Mouse (Mus musculus) ES-Bruce4 (cell line): ENCODE data around the gene Hnrnpa3. TPM values are rescaled to one million over a fixed set of nuclear protein-coding genes. Genes with fewer than 3 reads are reported as not detected.

ENCODE experiments used
- H3K27ac ChIP-seq: 2 replicates; pipeline ENCODE4 v1.5.1; 2012; ENCODE audit warnings: low read length, inconsistent platforms; ENCODE audit not compliant: insufficient read depth
- H3K27me3 ChIP-seq: 2 replicates; pipeline ENCODE4 v1.6.1; 2012; ENCODE audit warnings: mild to moderate bottlenecking, low read length, inconsistent platforms; ENCODE audit not compliant: control insufficient read depth, poor library complexity, insufficient read depth, severe bottlenecking
- H3K36me3 ChIP-seq: 2 replicates; pipeline ENCODE4 v1.6.1; 2012; ENCODE audit warnings: inconsistent platforms, mild to moderate bottlenecking, low read length, moderate library complexity; ENCODE audit not compliant: control insufficient read depth, poor library complexity, insufficient read depth, severe bottlenecking
- H3K4me1 ChIP-seq: one replicate; pipeline ENCODE4 v1.8.1; 2011; ENCODE audit warnings: low read length; ENCODE audit not compliant: control insufficient read depth, insufficient read depth
- H3K4me3 ChIP-seq: 2 replicates; pipeline ENCODE4 v1.5.1; 2011; ENCODE audit warnings: low read depth, mild to moderate bottlenecking, low read length
- H3K9ac ChIP-seq: 2 replicates; pipeline ENCODE4 v1.6.1; 2012; ENCODE audit warnings: low read depth, mild to moderate bottlenecking, inconsistent platforms; ENCODE audit not compliant: poor library complexity, severe bottlenecking
- H3K9me3 ChIP-seq: replicated peaks from 2 replicates; pipeline ENCODE4 v1.6.1; 2012; ENCODE audit warnings: mild to moderate bottlenecking, low read length, inconsistent platforms; ENCODE audit not compliant: control insufficient read depth, poor library complexity, insufficient read depth, severe bottlenecking
- CTCF ChIP-seq: IDR thresholded peaks from one replicate; pipeline ENCODE4 v1.8.1; 2011; ENCODE audit warnings: low read depth, low read length
- EP300 ChIP-seq: IDR thresholded peaks from 2 replicates; pipeline ENCODE4 v1.6.1; 2011; ENCODE audit warnings: low read depth, low read length; ENCODE audit not compliant: insufficient read depth
- POLR2A ChIP-seq: IDR thresholded peaks from one replicate; pipeline ENCODE4 v1.8.1; 2011; ENCODE audit warnings: low read length; ENCODE audit not compliant: insufficient read depth
- polyA plus RNA-seq: library from polyadenylated mRNA; stranded (reverse); fragments of >200 nt; gene quantifications from 2 replicates; pipeline ENCODE4 v1.2.4, GENCODE M21; 2011; ENCODE audit warnings: low read depth; ENCODE audit not compliant: missing spikeins, insufficient read depth, insufficient read length

Gene Hnrnpa3
- polyA plus RNA-seq, 1 experiment = 839 TPM

GRCm38 (mm10) chr2:75679947-75680346 is 20.9 kb downstream of the Hnrnpa3 start:
- Histone ChIP-seq H3K4me3 (no peak overlapping the region), H3K27me3 (no peaks in the 10 kb centered on the region), H3K36me3 (peaks cover 31% of the 10 kb centered on the region), H3K9ac (peak overlapping the region; percentile 51; the same call in 1 of the 2 replicates), H3K27ac (peak overlapping the region; percentile 11; the same call in 1 of the 2 replicates), H3K9me3 (no peaks in the 10 kb centered on the region), H3K4me1 (no peaks in the 10 kb centered on the region)
- TF ChIP-seq EP300 = no peak
- TF ChIP-seq POLR2A = no peak
- TF ChIP-seq CTCF = no peak

DNA sequence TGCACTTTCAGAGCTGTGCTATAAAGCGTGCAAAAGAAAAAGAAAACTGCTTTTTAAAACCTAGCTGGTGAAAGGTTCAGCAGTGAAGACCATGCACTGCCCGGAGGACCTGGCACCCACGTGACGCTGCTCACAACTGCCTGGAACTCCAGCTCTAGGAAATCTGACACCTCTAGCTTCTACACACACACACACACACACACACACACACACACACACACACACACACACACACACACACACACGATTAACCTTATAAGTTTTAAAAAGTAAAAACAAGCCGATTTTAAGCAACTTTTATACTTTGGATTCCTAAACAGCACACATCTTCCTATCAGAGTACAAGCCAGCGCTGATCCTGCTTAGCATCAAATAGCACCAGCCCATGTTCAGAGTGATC is 22.4 kb downstream of the Hnrnpa3 start:
- Histone ChIP-seq H3K9ac (peak overlapping the region; percentile 38), H3K27ac (peak overlapping the region; percentile 100), H3K9me3 (no peaks in the 10 kb centered on the region), H3K4me3 (peak overlapping the region; percentile 36; the same call in 1 of the 2 replicates), H3K36me3 (peaks cover 22% of the 10 kb centered on the region), H3K27me3 (no peaks in the 10 kb centered on the region), H3K4me1 (no peaks in the 10 kb centered on the region)
- TF ChIP-seq CTCF = no peak
- peak; percentile 34; the same call in 1 of the 2 replicates for TF ChIP-seq EP300

DNA sequence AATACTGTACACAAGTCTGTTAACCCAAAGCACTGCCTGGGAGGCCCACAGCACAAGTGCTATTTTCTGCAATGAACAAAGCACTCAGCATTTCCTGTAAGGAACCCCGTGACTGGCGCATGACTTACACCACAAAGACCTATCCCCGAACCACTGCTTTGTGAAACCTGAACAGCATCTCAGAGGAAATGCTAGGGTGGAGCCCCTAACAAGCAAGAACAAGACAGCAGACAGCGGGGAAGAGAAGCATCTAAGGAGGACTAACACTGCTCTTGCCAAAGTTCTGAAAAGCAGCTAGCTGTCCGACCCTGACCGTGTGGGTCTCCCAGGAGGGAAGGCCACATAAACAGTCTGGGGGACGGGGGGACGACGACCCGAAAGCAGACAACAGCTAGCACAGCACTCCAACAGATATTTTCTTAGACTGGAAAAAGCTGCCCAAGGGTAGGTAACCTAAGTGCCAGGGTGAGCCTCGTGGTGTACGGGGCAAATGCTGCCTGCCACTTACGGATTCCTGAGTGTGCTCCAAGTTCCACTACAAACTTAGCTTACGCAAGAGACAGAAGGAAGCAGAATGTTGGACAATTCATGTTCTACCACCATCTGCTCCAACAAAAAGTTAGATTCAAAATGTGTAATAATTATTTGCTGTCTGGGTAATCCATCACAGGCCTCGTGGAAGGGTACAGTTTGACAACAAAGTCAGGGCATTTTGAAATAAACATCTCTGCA is 24.1 kb downstream of the Hnrnpa3 start:
- H3K36me3 ChIP-seq = peaks cover 11% of the 10 kb centered on the region
- peak overlapping the region; percentile 38 for H3K9ac ChIP-seq
- peak overlapping the region; percentile 100 for H3K27ac ChIP-seq
- no peaks in the 10 kb centered on the region for H3K27me3 ChIP-seq
- peak overlapping the region; percentile 44 for H3K4me3 ChIP-seq
- H3K9me3 ChIP-seq = no peaks in the 10 kb centered on the region
- H3K4me1 ChIP-seq = no peaks in the 10 kb centered on the region
- TF ChIP-seq EP300 = peak; percentile 90
- no peak for TF ChIP-seq POLR2A
- TF ChIP-seq CTCF = no peak

DNA sequence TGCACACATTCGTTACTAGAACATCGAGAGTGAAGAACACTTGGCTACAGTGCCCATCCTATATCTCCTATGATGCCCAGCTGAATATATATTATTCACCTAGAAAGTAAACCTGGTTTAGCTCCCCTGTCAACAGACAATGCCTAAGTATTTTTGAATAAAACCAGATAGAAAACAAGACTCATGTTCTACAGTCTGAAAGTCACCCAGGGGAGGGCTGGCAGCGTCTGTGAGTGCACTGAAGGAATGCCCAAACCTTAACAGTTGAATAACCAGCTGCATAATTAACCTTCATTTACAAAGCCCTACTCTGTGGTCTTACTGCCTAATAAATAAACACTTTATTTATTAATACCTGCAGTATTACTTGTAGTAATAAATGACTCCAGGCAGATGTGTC is 25.5 kb downstream of the Hnrnpa3 start:
- peaks cover 2% of the 10 kb centered on the region for H3K4me1 ChIP-seq
- TF ChIP-seq CTCF (no peak), POLR2A (no peak), EP300 (no peak)
- H3K27ac ChIP-seq = peak overlapping the region; percentile 87
- H3K27me3 ChIP-seq = no peaks in the 10 kb centered on the region
- H3K9ac ChIP-seq = peak overlapping the region; percentile 16; the same call in 1 of the 2 replicates
- H3K9me3 ChIP-seq = no peaks in the 10 kb centered on the region
- H3K36me3 ChIP-seq = no peaks in the 10 kb centered on the region
- H3K4me3 ChIP-seq = peak overlapping the region; percentile 40; the same call in 1 of the 2 replicates

- peak overlapping the region; percentile 26; the same call in 1 of the 2 replicates for H3K9ac ChIP-seq
- no peaks in the 10 kb centered on the region for H3K9me3 ChIP-seq
- no peaks in the 10 kb centered on the region for H3K36me3 ChIP-seq
- TF ChIP-seq CTCF = no peak
- no peak for TF ChIP-seq EP300
- TF ChIP-seq POLR2A = no peak
- H3K27ac ChIP-seq = peak overlapping the region; percentile 84
- peak overlapping the region; percentile 24; the same call in 1 of the 2 replicates for H3K4me3 ChIP-seq
- no peaks in the 10 kb centered on the region for H3K27me3 ChIP-seq
- H3K4me1 ChIP-seq = peaks cover 2% of the 10 kb centered on the region
These were observed 26.4 kb downstream of the Hnrnpa3 start for GRCm38 (mm10) chr2:75685458-75685861.

GRCm38 (mm10) chr2:75687040-75687749 is 28.1 kb downstream of the Hnrnpa3 start:
- TF ChIP-seq EP300 (peak; percentile 50; the same call in 1 of the 2 replicates), POLR2A (no peak), CTCF (no peak)
- H3K9ac ChIP-seq = 0 out of 2 replicates have a peak overlapping the region, but pooled peaks have one; percentile 19
- peak overlapping the region; percentile 47 for H3K27ac ChIP-seq
- H3K4me1 ChIP-seq = peaks cover 4% of the 10 kb centered on the region
- H3K9me3 ChIP-seq = no peaks in the 10 kb centered on the region
- no peaks in the 10 kb centered on the region for H3K27me3 ChIP-seq
- H3K4me3 ChIP-seq = no peak overlapping the region
- no peaks in the 10 kb centered on the region; the same call in 1 of the 2 replicates for H3K36me3 ChIP-seq
